Mouse (Mus musculus) lung, embryonic 16.5 days (tissue): ENCODE measurements at regions not wholly inside any gene's neighbourhood (a gene's known extent, or its start where the extent isn't known, plus 50 kb on each side); places are given as distances from the start of the nearest gene placed in this dataset.

ENCODE experiments used
- ATAC-seq: fragments of 200-750 bp; cut with Nextera tagmentation; 2 replicates; pipeline ENCODE4 v1.8.0; 2017; ENCODE audit warnings: low read depth, mild to moderate bottlenecking, moderate library complexity
- H3K27ac ChIP-seq: fragments of 300-500 bp; sonication (generic); 2 replicates; pipeline ENCODE4 v1.5.1; 2014; ENCODE audit warnings: mild to moderate bottlenecking, control low read depth, low read length
- H3K27me3 ChIP-seq: fragments of 300-500 bp; sonication (generic); 2 replicates; pipeline ENCODE4 v1.6.1; 2014; ENCODE audit warnings: low read depth, low read length, mixed read lengths; ENCODE audit not compliant: control insufficient read depth, insufficient read depth
- H3K36me3 ChIP-seq: fragments of 300-500 bp; sonication (generic); 2 replicates; pipeline ENCODE4 v1.6.1; 2014; ENCODE audit warnings: low read length; ENCODE audit not compliant: control insufficient read depth, insufficient read depth
- H3K4me1 ChIP-seq: fragments of 300-500 bp; sonication (generic); replicated peaks from 2 replicates; pipeline ENCODE4 v1.6.1; 2014; ENCODE audit warnings: low read length, mixed read lengths; ENCODE audit not compliant: control insufficient read depth, insufficient read depth
- H3K4me2 ChIP-seq: fragments of 300-500 bp; sonication (generic); 2 replicates; pipeline ENCODE4 v1.6.1; 2014; ENCODE audit warnings: low read depth, low read length, control low read depth
- H3K4me3 ChIP-seq: fragments of 300-500 bp; sonication (generic); 2 replicates; pipeline ENCODE4 v1.5.1; 2014; ENCODE audit warnings: mild to moderate bottlenecking, low read length, control low read depth
- H3K9ac ChIP-seq: fragments of 300-500 bp; sonication (generic); 2 replicates; pipeline ENCODE4 v1.6.1; 2014; ENCODE audit warnings: low read length, control low read depth
- H3K9me3 ChIP-seq: fragments of 300-500 bp; sonication (generic); 2 replicates; pipeline ENCODE4 v1.6.1; 2016; ENCODE audit warnings: low read length; ENCODE audit not compliant: control insufficient read depth
- WGBS: fragments of 180-500 bp; shearing (Covaris S2); extraction: QIAGEN DNeasy Blood & Tissue Kit; methylation state at CpG from one replicate; pipeline ENCODE4 v1.1.7; 2014; 5-methylcytosine and 5-hydroxymethylcytosine counted together

DNA sequence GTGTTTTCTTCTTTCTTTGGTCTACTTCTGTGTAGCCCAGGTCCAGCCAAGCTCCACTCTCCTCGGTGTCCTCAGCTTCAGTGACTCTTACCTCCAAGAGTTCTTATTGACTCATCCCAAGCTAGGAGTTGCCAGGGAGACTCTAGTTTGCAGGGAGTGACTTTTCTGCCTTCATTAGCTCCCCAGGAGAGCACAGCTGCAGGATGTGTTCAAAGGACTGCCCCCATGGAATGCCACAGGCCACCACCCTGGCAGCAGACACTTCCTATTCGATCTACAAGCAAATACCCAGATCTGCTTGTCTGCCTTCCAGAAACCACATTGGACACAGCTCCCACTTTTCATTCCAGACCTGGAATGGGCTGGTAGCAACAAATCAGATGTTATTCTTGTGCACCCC, 269.6 kb upstream of the Tnp1 start:
- Histone ChIP-seq H3K36me3 (no peaks in the 10 kb centered on the region), H3K4me3 (no peak overlapping the region), H3K27me3 (no peaks in the 10 kb centered on the region), H3K4me2 (no peak overlapping the region), H3K9ac (no peak overlapping the region), H3K27ac (no peak overlapping the region), H3K9me3 (peaks cover 3% of the 10 kb centered on the region; the same call in 1 of the 2 replicates), H3K4me1 (no peaks in the 10 kb centered on the region)
- WGBS = 71% methylated on average over 2 of the region's 2 CpGs
- no peak for ATAC-seq

DNA sequence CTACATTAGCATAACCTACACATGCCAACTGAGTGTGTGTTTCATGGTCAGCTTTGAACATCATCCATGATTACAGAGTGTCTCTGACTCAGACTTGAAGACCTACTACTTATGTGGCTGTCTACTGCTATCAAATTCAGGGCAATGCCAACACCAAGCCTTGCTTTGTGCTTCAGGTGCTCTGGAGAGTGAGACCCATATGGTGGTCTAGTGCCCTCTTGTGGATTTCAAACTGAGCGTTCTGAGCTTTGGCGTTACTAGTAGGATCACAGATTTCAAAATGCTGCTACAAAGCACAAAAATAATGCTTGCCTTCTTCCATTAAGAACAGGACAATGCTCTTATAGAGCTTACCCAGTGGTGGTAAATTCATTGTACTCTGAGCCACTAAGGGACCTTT, 258.8 kb upstream of the Tnp1 start:
- H3K4me1 ChIP-seq = no peaks in the 10 kb centered on the region; the same call in 1 of the 2 replicates
- no peak for ATAC-seq
- H3K4me3 ChIP-seq = no peak overlapping the region
- 53% methylated on average over 2 of the region's 2 CpGs for WGBS
- H3K4me2 ChIP-seq = no peak overlapping the region
- H3K9me3 ChIP-seq = no peaks in the 10 kb centered on the region
- no peaks in the 10 kb centered on the region for H3K36me3 ChIP-seq
- no peaks in the 10 kb centered on the region for H3K27me3 ChIP-seq
- H3K9ac ChIP-seq = no peak overlapping the region
- no peak overlapping the region for H3K27ac ChIP-seq

DNA sequence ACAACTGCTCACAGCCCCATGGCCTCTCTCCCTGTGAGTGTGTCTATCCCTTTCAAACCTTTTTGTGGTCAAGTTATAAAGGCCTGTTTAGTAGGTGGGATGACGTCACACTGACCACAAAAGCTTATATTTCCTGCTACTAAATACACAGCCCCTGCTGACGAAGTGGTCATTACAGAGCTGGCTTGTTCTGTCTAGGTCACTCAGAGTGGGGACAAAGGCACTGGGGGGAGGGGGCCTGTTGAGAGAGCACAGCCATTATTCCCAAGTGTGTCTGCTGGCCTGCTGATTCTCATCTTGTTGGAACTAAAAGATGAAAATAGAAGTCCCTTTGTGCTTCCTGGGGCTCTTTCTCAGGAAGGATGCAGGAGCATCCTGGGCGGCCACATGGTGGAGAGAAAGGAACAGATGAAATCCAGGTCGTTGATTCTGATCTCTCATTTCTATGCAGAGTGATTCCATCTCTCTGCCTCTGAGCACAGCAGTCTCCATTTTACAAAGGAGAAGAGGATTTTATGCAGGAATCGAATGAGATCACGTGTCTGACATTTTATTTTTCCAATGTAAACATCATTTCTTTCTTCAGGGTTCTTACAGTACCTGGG, 255.2 kb upstream of the Tnp1 start:
- ATAC-seq = no peak
- H3K4me3 ChIP-seq = no peak overlapping the region
- no peaks in the 10 kb centered on the region for H3K27me3 ChIP-seq
- H3K27ac ChIP-seq = no peak overlapping the region
- no peak overlapping the region for H3K9ac ChIP-seq
- H3K9me3 ChIP-seq = no peaks in the 10 kb centered on the region
- no peaks in the 10 kb centered on the region; the same call in 1 of the 2 replicates for H3K4me1 ChIP-seq
- H3K4me2 ChIP-seq = no peak overlapping the region
- no peaks in the 10 kb centered on the region for H3K36me3 ChIP-seq
- 64% methylated on average over 6 of the region's 6 CpGs for WGBS

DNA sequence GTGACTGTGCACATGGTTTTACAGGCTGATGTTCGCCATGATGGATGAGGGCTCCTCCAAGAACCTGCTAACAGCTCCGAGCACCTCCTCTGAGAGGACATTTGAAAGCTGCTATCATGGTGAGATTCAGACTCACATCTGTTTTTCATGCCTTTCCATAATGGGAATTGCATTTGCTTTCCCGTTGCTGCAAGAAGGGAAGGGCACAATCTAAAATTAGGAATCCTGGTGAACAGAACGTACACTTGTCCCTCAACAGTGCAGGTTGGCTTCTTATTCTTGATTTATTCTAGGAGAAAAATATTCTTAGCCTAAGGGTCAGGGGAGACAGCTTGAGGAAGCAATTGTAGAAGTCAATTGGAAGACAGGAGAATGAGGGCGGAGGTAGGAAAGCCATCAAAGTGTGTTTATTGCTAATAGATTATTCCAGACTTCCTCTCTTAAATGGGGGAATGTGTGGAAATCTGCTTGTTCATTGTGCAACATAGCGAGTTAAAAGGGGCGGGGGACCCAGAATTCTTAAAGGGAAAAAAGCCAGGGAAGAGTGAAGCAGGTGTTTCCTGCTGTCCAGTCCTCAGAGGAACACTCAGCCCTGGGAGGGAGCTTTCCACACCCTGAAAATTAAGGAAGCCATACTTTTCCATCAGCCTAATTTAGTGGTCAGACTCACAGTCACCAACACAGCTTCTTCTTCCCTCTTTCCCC, 253.5 kb upstream of the Tnp1 start:
- Histone ChIP-seq H3K9me3 (no peaks in the 10 kb centered on the region), H3K27ac (no peak overlapping the region), H3K4me1 (peaks cover 2% of the 10 kb centered on the region; the same call in 1 of the 2 replicates), H3K4me3 (no peak overlapping the region), H3K27me3 (no peaks in the 10 kb centered on the region), H3K4me2 (no peak overlapping the region), H3K9ac (no peak overlapping the region), H3K36me3 (no peaks in the 10 kb centered on the region)
- no peak for ATAC-seq
- WGBS = 66% methylated on average over 7 of the region's 7 CpGs

DNA sequence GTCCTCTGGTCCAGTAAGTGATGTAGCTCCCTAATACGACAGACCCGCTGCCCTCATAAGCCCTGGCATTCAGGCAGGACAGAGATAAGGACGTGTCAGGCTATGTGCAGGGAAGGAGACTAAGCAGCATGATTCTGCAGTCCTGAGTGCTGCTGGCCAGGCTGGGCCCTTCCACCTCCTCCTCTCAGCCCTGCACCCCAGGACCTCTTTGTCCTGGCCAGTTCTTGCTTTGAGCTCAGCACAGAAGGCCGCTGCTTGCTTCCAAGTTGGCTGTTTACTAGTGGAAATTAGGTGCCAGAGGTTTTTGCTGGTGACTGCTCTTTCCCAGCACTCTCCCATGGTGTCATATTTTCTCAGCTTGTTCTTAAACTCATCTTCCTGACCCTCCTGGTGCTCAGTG, 249.3 kb upstream of the Tnp1 start:
- 47% methylated on average over 4 of the region's 4 CpGs for WGBS
- no peaks in the 10 kb centered on the region for H3K36me3 ChIP-seq
- no peak overlapping the region for H3K27ac ChIP-seq
- ATAC-seq = 0 out of 2 replicates have a peak, but pooled peaks have one; percentile 26
- no peak overlapping the region for H3K4me2 ChIP-seq
- H3K9me3 ChIP-seq = no peaks in the 10 kb centered on the region
- H3K9ac ChIP-seq = no peak overlapping the region
- peaks cover 2% of the 10 kb centered on the region; the same call in 1 of the 2 replicates for H3K4me1 ChIP-seq
- H3K27me3 ChIP-seq = peaks cover 2% of the 10 kb centered on the region; the same call in 1 of the 2 replicates
- H3K4me3 ChIP-seq = no peak overlapping the region

DNA sequence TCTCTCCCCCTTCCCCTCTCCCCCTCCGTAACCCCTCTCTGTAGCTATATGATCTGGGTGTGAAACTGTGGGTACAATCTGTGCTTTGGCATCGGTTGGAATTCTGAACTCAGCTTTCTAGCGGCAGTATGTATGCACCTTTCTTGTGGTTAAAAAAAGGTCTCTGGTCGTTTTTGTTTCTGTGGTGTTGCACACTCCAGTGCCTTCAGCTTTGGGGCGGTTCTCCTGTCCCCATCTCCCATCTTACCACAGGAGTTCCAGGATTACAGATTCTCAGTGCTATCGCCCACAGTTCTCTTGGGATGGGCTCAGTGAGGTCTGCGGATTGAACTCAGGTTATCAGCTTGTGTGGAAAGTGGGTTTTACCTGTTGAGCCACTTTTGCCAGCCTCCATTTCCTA, 248.5 kb upstream of the Tnp1 start:
- Histone ChIP-seq H3K4me2 (no peak overlapping the region), H3K4me3 (no peak overlapping the region), H3K9me3 (no peaks in the 10 kb centered on the region), H3K27me3 (peaks cover 2% of the 10 kb centered on the region; the same call in 1 of the 2 replicates), H3K9ac (no peak overlapping the region), H3K4me1 (peaks cover 8% of the 10 kb centered on the region; the same call in 1 of the 2 replicates), H3K27ac (no peak overlapping the region), H3K36me3 (no peaks in the 10 kb centered on the region)
- 55% methylated on average over 7 of the region's 7 CpGs for WGBS
- ATAC-seq = no peak

DNA sequence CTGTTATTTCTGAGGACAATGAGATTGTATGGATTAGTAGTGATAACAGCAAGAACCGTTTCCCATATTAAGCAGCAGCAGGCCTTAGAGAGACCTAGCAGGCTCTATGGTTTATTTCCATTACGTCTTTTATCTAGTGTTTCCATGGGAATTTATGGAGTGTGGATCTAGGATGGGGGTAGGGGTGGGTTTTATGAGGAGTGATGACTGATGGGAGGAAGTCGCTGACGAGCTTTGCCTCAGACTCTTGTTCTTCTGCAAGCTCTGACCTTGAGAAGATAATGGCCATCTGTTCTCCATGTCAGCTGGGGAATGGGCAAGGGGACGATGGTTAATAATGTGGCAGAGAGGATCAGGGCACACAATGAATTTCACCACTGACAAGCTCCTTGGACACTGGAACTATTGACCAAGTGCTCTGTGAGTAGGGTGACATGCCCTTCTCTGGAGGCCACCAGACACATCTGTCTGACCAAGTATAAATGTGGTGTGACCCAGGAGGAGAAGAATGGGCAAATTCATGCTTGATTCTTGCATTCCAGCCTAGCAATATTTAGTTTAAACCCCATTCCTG, 243.9 kb upstream of the Tnp1 start:
- Histone ChIP-seq H3K27ac (no peak overlapping the region), H3K36me3 (no peaks in the 10 kb centered on the region), H3K9me3 (no peaks in the 10 kb centered on the region), H3K9ac (no peak overlapping the region), H3K27me3 (peaks cover 2% of the 10 kb centered on the region; the same call in 1 of the 2 replicates), H3K4me3 (no peak overlapping the region), H3K4me2 (no peak overlapping the region), H3K4me1 (peaks cover 6% of the 10 kb centered on the region; the same call in 1 of the 2 replicates)
- peak; percentile 93 for ATAC-seq
- 26% methylated on average over 5 of the region's 5 CpGs for WGBS

DNA sequence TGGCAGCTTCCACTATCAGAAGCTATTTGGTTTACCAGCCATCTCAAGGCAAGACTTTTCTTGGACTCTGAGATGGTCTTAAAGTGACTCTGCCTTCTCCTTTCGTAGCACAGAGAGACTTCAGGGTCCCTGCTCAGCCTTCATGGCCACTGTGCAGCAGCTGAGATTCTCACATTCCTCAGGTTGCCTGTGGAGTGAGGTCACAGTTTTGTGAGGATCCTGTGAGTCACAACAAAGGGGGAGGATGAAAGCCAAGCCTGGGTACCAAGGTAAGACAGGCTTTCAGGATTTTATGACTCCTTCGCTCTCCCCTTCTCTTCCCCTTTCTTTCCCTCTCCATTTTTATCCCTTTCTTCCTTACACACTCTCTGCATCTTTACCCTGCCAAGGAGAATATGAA, 241.6 kb upstream of the Tnp1 start:
- no peaks in the 10 kb centered on the region for H3K9me3 ChIP-seq
- no peaks in the 10 kb centered on the region for H3K36me3 ChIP-seq
- no peak for ATAC-seq
- H3K4me1 ChIP-seq = peaks cover 6% of the 10 kb centered on the region; the same call in 1 of the 2 replicates
- H3K4me2 ChIP-seq = no peak overlapping the region
- no peak overlapping the region for H3K9ac ChIP-seq
- 76% methylated on average over 2 of the region's 2 CpGs for WGBS
- no peak overlapping the region for H3K27ac ChIP-seq
- H3K27me3 ChIP-seq = peaks cover 2% of the 10 kb centered on the region; the same call in 1 of the 2 replicates
- H3K4me3 ChIP-seq = no peak overlapping the region

DNA sequence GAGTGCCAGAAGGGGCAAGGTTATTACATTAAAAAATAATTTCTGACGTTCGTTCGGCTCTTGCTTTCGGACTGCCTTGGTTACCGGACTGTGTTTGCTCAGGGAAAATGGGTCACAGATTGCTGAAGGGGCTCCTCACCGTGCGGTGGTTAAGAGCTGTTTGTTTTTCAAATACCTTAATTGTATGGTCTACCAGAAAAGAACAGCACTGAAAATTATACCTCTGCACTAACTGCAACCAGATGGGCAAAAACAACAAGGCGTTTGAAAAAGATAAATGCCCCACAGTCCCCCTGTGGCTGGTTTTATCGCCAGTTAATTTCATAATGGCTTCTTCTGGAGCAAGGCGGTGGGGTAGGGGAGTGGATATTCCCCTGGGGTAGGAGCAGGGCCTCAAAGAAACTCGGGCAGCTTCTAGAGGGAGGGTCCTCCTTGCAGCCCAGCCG, 236.2 kb upstream of the Tnp1 start:
- WGBS = 43% methylated on average over 12 of the region's 12 CpGs
- no peaks in the 10 kb centered on the region for H3K9me3 ChIP-seq
- H3K4me1 ChIP-seq = no peaks in the 10 kb centered on the region
- ATAC-seq = peak; percentile 66; the same call in 1 of the 2 replicates
- H3K27ac ChIP-seq = peak overlapping the region; percentile 34
- H3K4me2 ChIP-seq = peak overlapping the region; percentile 18; the same call in 1 of the 2 replicates
- no peaks in the 10 kb centered on the region for H3K36me3 ChIP-seq
- H3K9ac ChIP-seq = no peak overlapping the region
- no peaks in the 10 kb centered on the region for H3K27me3 ChIP-seq
- no peak overlapping the region for H3K4me3 ChIP-seq
